Mouse (Mus musculus) inflammation-experienced regulatory T-cells, adult 6 months (primary cell): Measurements from ENCODE around the gene Pdzd8. TPM values are rescaled to one million over a fixed set of nuclear protein-coding genes. Genes with fewer than 3 reads are reported as not detected.

Experiments used
- ATAC-seq: one replicate; pipeline ENCODE4 v1.8.0; 2017
- polyA plus RNA-seq, 3 experiments: library from polyadenylated mRNA; unstranded; fragments of 100-300 nt; shearing (Covaris generic); gene quantifications; one replicate each; pipeline ENCODE4 v1.2.1; 2017

Gene Pdzd8
- polyA plus RNA-seq, 3 experiments from 2014 or later: 8.1 to 9.6 (median 8.4) TPM

- ATAC-seq: no peak
Observed at GRCm38 (mm10) chr19:59267417-59267963, 78.1 kb downstream of the Pdzd8 start.

GRCm38 (mm10) chr19:59265907-59266306 lies 79.7 kb downstream of the Pdzd8 start:
- no peak for ATAC-seq

GRCm38 (mm10) chr19:59264838-59265532 lies 80.6 kb downstream of the Pdzd8 start:
- ATAC-seq: no peak

GRCm38 (mm10) chr19:59263171-59263570 lies 82.4 kb downstream of the Pdzd8 start:
- ATAC-seq: no peak

GRCm38 (mm10) chr19:59261604-59262003 lies 84.0 kb downstream of the Pdzd8 start:
- ATAC-seq: no peak

GRCm38 (mm10) chr19:59260718-59261442 lies 84.7 kb downstream of the Pdzd8 start, which contains the start of gene Slc18a2:
Gene Slc18a2, plus strand, starts transcription at chr19:59260896.
- ATAC-seq: no peak

- ATAC-seq: no peak
Observed at GRCm38 (mm10) chr19:59259633-59260032, 85.9 kb downstream of the Pdzd8 start.

GRCm38 (mm10) chr19:59252651-59253050 lies 92.9 kb downstream of the Pdzd8 start:
- ATAC-seq: no peak

- peak; percentile 28 for ATAC-seq
Observed at GRCm38 (mm10) chr19:59248553-59249286, 96.9 kb downstream of the Pdzd8 start.

- ATAC-seq: no peak
Observed at GRCm38 (mm10) chr19:59248144-59248543, 97.4 kb downstream of the Pdzd8 start.

Other genes with a start within 250 kb of the Pdzd8 start
- not detected for gene Vax1, start 175.7 kb downstream of the Pdzd8 start, polyA plus RNA-seq
- gene Kcnk18, start 126.6 kb downstream of the Pdzd8 start, polyA plus RNA-seq: not detected
- 10 to 100 TPM; 17.1 to 21.5 (median 18.0) TPM for gene Slc18a2, start 84.9 kb downstream of the Pdzd8 start, polyA plus RNA-seq
- 100 to 1,000 TPM; 126 to 609 (median 598) TPM for gene Rps12-ps3, start 23.5 kb downstream of the Pdzd8 start, polyA plus RNA-seq
- gene Emx2, start 112.6 kb upstream of the Pdzd8 start, polyA plus RNA-seq: not detected